13 mouse cellular contexts compared by ENCODE assay signal in genomic region chrX:104408137-104408536, GRCm38 (mm10).
"Had no signal": no experiment of that assay in that cellular context is flagged by ENCODE, and none has a peak within 500 bp of the region (broad histone marks: within the 10 kb centered on the region; RNA-seq: fewer than 3 reads in every experiment).

No protein-coding gene starts in this region.

- H3K4me2 ChIP-seq: limb, embryonic 13.5 days; liver, embryonic 13.5 days; neural tube, embryonic 12.5 days had no signal

- H3K9ac ChIP-seq: limb, embryonic 13.5 days; liver, embryonic 13.5 days; neural tube, embryonic 12.5 days had no signal

- H3K4me3 ChIP-seq: layer of hippocampus, adult 2 months; limb, embryonic 13.5 days; liver, embryonic 13.5 days; myocyte; neural tube, embryonic 12.5 days had no signal

- ATAC-seq: intestine, embryonic 16.5 days had no signal

- H3K27me3 ChIP-seq: liver, embryonic 13.5 days; neural tube, embryonic 12.5 days had no signal

- H3K27ac ChIP-seq: layer of hippocampus, adult 2 months; limb, embryonic 13.5 days; liver, embryonic 13.5 days; neural tube, embryonic 12.5 days had no signal

- H3K9me3 ChIP-seq: limb, embryonic 13.5 days; liver, embryonic 13.5 days; neural tube, embryonic 12.5 days had no signal

- DNase-seq: kidney, postnatal 4 days; left cerebral cortex, postnatal 4 days; liver, embryonic 13.5 days; lung, adult 18-20 months; lung, postnatal 36 days; midbrain, embryonic 14.5 days; retina, postnatal 1 day; thymus, postnatal 36 days had no signal

- H3K4me1 ChIP-seq: limb, embryonic 13.5 days; liver, embryonic 13.5 days; neural tube, embryonic 12.5 days had no signal

- H3K36me3 ChIP-seq: limb, embryonic 13.5 days; liver, embryonic 13.5 days; neural tube, embryonic 12.5 days had no signal
